Mouse (Mus musculus) myocyte (in vitro differentiated cells): ENCODE data around the gene 2510002D24Rik. TPM values are rescaled to one million over a fixed set of nuclear protein-coding genes. Genes with fewer than 3 reads are reported as not detected.
"Not testable (repeated sequence)": the region's sequence is repeated elsewhere in the genome, so short reads cannot be mapped to it uniquely, and the experiment has no call there.

Source experiments
- H3K27me3 ChIP-seq: one replicate; pipeline ENCODE4 v1.6.1; 2011; ENCODE audit not compliant: control insufficient read depth, insufficient read depth, insufficient read length
- H3K36me3 ChIP-seq: one replicate; pipeline ENCODE4 v1.6.1; 2011; ENCODE audit not compliant: control insufficient read depth, insufficient read depth
- H3K4me2 ChIP-seq: one replicate; pipeline ENCODE4 v1.6.1; 2011; ENCODE audit warnings: low read depth, control low read depth
- H3K4me3 ChIP-seq: one replicate; pipeline ENCODE4 v1.5.1; 2011; ENCODE audit warnings: mild to moderate bottlenecking, control low read depth, moderate library complexity
- H3K79me2 ChIP-seq: one replicate; pipeline ENCODE4 v1.6.1; 2011; ENCODE audit not compliant: control insufficient read depth, insufficient read depth
- H3ac ChIP-seq: one replicate; pipeline ENCODE4 v1.6.1; 2011; ENCODE audit not compliant: control insufficient read depth, insufficient read length
- CEBPB ChIP-seq: IDR thresholded peaks from 2 replicates; pipeline ENCODE4 v1.6.1; 2011; ENCODE audit warnings: mild to moderate bottlenecking, moderate library complexity; ENCODE audit not compliant: poor library complexity, insufficient read depth, severe bottlenecking
- E2F4 ChIP-seq: IDR thresholded peaks from one replicate; pipeline ENCODE4 v1.6.1; 2011; ENCODE audit warnings: mild to moderate bottlenecking, control low read depth, moderate library complexity; ENCODE audit not compliant: insufficient read depth
- MAX ChIP-seq: IDR thresholded peaks from one replicate; pipeline ENCODE4 v1.6.1; 2011; ENCODE audit warnings: low read depth, mild to moderate bottlenecking, control low read depth
- MYOD1 ChIP-seq, 3 experiments: IDR thresholded peaks; one replicate each; pipeline ENCODE4 v1.6.1; 2011; ENCODE audit warnings: control low read depth in 2 of 3, low read depth in 2 of 3, mild to moderate bottlenecking in 2 of 3, moderate library complexity in 1 of 3; ENCODE audit not compliant: insufficient read length in 2 of 3, control insufficient read depth in 1 of 3
- MYOG ChIP-seq, 3 experiments: IDR thresholded peaks; one replicate each; pipeline ENCODE4 v1.6.1; 2011; ENCODE audit warnings: control low read depth in 2 of 3, low read depth in 2 of 3, mild to moderate bottlenecking in 2 of 3; ENCODE audit not compliant: insufficient read length in 2 of 3, control insufficient read depth in 1 of 3, insufficient read depth in 1 of 3
- POLR2A ChIP-seq: IDR thresholded peaks from one replicate; pipeline ENCODE4 v1.6.1; 2011; ENCODE audit warnings: low read depth, mild to moderate bottlenecking, control low read depth, moderate library complexity; ENCODE audit not compliant: insufficient read length
- POLR2AphosphoS2 ChIP-seq: IDR thresholded peaks from one replicate; pipeline ENCODE4 v1.6.1; 2011; ENCODE audit warnings: low read depth, control low read depth; ENCODE audit not compliant: insufficient read length
- REST ChIP-seq: IDR thresholded peaks from one replicate; pipeline ENCODE4 v1.6.1; 2011; ENCODE audit warnings: mild to moderate bottlenecking, control low read depth, moderate library complexity; ENCODE audit not compliant: insufficient read depth, insufficient read length
- SRF ChIP-seq: IDR thresholded peaks from one replicate; pipeline ENCODE4 v1.6.1; 2011; ENCODE audit warnings: low read depth; ENCODE audit not compliant: control insufficient read depth, insufficient read length
- TCF12 ChIP-seq: IDR thresholded peaks from one replicate; pipeline ENCODE4 v1.6.1; 2011; ENCODE audit warnings: mild to moderate bottlenecking, control low read depth; ENCODE audit not compliant: poor library complexity, insufficient read depth, severe bottlenecking
- TCF3 ChIP-seq: IDR thresholded peaks from one replicate; pipeline ENCODE4 v1.6.1; 2011; ENCODE audit warnings: low read depth, control low read depth; ENCODE audit not compliant: insufficient read length
- USF1 ChIP-seq: IDR thresholded peaks from one replicate; pipeline ENCODE4 v1.6.1; 2011; ENCODE audit warnings: low read depth, mild to moderate bottlenecking, control low read depth, moderate library complexity
- polyA plus RNA-seq: library from polyadenylated mRNA; unstranded; fragments of >200 nt; fragmentation: generic; extraction: Trizol; gene quantifications from one replicate; pipeline ENCODE4 v1.2.1, GENCODE M21; 2012; ENCODE audit warnings: missing spikeins

Gene 2510002D24Rik
- polyA plus RNA-seq, 1 experiment, result 1.2 TPM

DNA sequence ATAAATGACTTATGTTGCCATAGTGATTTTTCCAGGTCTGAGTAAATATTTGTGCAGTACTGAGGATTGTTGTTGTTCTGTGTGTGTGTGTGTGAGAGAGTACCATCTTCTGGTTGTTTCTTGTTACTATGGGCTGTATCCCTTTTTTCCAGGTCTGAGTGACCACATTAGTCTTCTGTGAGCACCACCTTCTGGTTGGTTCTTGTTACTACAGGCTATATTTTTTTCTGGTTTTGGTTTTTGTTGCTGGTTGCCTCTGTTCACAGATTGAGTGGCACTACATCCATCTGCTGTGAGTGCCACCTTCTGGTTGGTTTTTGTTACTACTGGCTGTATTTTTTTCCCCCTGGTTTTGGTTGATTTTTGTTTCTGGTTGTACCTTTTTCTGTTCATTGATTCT, 22.2 kb downstream of the 2510002D24Rik start:
- no peaks in the 10 kb centered on the region for H3K27me3 ChIP-seq
- H3ac ChIP-seq, result no peak overlapping the region
- no peak overlapping the region for H3K4me3 ChIP-seq
- H3K79me2 ChIP-seq, result no peaks in the 10 kb centered on the region
- H3K36me3 ChIP-seq, result no peaks in the 10 kb centered on the region
- H3K4me2 ChIP-seq, result no peak overlapping the region
- TF ChIP-seq REST, result no peak
- TF ChIP-seq E2F4, result no peak
- no peak for TF ChIP-seq POLR2A
- TF ChIP-seq CEBPB, result no peak
- no peak for TF ChIP-seq MYOD1 (IDR thresholded peaks at IDR 0.05; ENCODE audit: control insufficient read depth in 1 of 3, insufficient read length in 2 of 3, low read depth in 2 of 3)
- TF ChIP-seq MYOG (IDR thresholded peaks at IDR 0.05; ENCODE audit: control insufficient read depth in 1 of 3, insufficient read depth in 1 of 3, insufficient read length in 2 of 3, low read depth in 2 of 3), result no peak
- TF ChIP-seq MAX, result no peak
- TF ChIP-seq TCF12, result no peak
- TF ChIP-seq POLR2AphosphoS2, result no peak
- no peak for TF ChIP-seq SRF
- no peak for TF ChIP-seq TCF3
- TF ChIP-seq USF1, result no peak

DNA sequence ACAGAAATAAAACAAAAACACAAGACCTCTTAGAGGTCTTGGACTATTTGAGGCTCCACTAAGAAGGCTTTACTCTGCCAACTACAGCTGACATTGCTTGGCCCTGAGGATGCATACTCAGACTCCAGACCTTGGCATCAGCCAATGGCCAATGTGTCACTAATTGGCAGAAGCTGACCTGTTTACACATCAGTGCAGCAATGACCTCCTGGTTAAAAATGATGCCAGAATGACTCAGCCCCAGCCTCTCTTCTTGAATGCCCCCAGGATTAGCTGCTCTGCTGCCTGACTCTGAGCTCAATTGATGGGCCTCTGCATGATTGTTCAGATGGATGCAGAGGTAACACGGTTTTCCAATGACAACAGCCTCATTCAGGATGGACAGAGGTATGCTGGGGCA, 23.8 kb downstream of the 2510002D24Rik start:
- Histone ChIP-seq H3ac (no peak overlapping the region), H3K36me3 (no peaks in the 10 kb centered on the region), H3K27me3 (no peaks in the 10 kb centered on the region), H3K79me2 (no peaks in the 10 kb centered on the region), H3K4me3 (no peak overlapping the region), H3K4me2 (no peak overlapping the region)
- no peak for TF ChIP-seq POLR2AphosphoS2
- TF ChIP-seq REST, result no peak
- TF ChIP-seq E2F4, result no peak
- no peak for TF ChIP-seq MAX
- no peak for TF ChIP-seq TCF3
- TF ChIP-seq POLR2A, result no peak
- TF ChIP-seq SRF, result no peak
- no peak for TF ChIP-seq TCF12
- TF ChIP-seq CEBPB, result no peak
- TF ChIP-seq USF1, result no peak
- no peak for TF ChIP-seq MYOD1 (IDR thresholded peaks at IDR 0.05; ENCODE audit: control insufficient read depth in 1 of 3, insufficient read length in 2 of 3, low read depth in 2 of 3)
- no peak for TF ChIP-seq MYOG (IDR thresholded peaks at IDR 0.05; ENCODE audit: control insufficient read depth in 1 of 3, insufficient read depth in 1 of 3, insufficient read length in 2 of 3, low read depth in 2 of 3)

DNA sequence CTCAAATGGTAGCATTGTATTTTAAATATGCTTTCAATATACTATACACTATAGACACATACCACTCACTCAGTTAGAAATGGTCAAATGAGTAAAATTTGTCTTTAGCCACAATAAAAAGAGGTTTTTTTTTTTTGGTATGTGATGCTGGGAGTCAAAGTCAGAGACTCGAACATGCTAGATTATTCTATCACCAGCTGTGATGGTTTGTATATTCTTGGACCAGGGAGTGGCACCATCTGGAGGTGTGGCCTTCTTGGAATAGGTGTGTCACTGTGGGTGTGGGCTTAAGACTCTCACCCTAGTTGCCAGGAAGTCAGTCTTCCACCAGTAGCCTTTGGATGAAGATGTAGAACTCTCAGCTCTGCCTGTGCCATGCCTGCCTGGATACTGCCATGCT, 34.1 kb downstream of the 2510002D24Rik start:
- H3K79me2 ChIP-seq, H3K27me3 ChIP-seq, H3ac ChIP-seq, H3K4me3 ChIP-seq, H3K4me2 ChIP-seq: not testable (repeated sequence)
- peaks cover 15% of the 10 kb centered on the region for H3K36me3 ChIP-seq

DNA sequence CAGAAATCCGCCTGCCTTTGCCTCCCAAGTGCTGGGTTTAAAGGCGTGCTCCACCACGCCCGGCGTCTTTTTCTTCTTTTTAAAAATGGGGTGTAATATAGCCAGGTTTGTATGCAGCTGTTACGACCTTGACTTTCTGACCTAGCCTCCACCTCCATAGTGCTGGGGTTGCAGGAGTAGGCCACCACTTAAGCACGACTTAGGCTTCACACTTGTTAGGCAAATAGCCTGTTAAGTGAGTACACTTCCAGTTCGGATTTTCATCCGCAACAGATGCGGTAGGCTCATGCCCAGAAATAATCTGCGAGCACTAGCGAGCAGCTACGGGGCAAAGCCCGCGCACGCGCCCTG, 39.7 kb downstream of the 2510002D24Rik start:
- peak overlapping the region; percentile 59 for H3ac ChIP-seq
- peaks cover 14% of the 10 kb centered on the region for H3K36me3 ChIP-seq
- TF ChIP-seq POLR2A, result no peak
- TF ChIP-seq CEBPB, result no peak
- TF ChIP-seq POLR2AphosphoS2, result no peak
- TF ChIP-seq REST, result no peak
- TF ChIP-seq TCF3, result no peak
- TF ChIP-seq MYOD1 (IDR thresholded peaks at IDR 0.05; ENCODE audit: control insufficient read depth in 1 of 3, insufficient read length in 2 of 3, low read depth in 2 of 3), result no peak
- no peak for TF ChIP-seq MAX
- peaks cover 35% of the 10 kb centered on the region for H3K79me2 ChIP-seq
- H3K4me3 ChIP-seq, result peak overlapping the region; percentile 88
- no peaks in the 10 kb centered on the region for H3K27me3 ChIP-seq
- H3K4me2 ChIP-seq, result peak overlapping the region; percentile 92

DNA sequence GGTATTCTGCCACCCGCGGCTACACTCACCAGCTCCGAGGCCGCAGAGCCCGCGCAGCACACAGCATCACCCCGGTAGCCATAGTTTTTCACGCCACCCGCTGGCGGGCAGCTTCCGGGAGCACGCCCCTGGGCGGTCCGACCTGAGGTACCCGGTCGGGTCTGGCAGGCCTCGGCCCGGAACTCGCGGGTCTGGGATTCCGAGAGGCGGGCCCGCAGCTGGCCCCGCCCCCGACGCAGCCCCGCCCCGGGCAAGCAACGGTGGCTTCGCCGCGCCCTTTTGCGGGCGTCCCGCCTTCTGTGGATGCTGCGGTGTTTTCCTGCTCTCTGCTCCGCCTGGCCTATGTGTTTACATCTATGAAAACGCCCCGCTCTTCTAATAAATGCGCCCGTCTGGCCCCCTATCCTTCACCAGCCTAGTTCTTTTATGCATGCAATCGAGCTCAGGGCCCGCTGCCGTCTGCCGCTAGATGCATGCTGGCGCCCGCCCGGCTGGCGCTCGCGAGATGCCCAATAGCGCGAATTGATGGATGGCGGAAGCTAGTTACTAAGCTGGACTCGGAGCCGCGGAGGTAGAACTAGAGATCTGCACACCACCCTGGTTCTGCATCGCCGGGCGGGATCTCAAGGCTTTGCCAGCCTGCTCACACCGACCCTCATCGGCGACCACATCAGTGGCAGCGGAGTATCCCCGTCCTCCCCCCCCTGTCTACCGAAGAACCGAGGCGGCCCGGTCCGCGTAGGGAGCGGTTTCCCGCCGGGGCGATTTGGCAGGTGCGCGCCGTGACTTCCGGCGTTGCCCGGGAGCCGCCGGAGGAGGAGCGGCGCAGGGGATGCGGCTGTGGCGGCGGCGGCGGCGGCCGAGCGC, 40.3 kb downstream of the 2510002D24Rik start, which contains the start of the genes Mrpl40 and Hira:
Mrpl40 (minus strand) TSS at position 421 of the 867 bp plus-strand sequence.
Hira (plus strand) TSS at position 596 of the 867 bp plus-strand sequence.
- Histone ChIP-seq H3K4me2 (peak within 1 kb of the TSS; percentile 92), H3K27me3 (no peaks in the 10 kb centered on the region), H3K79me2 (peaks cover 41% of the 10 kb centered on the region), H3K4me3 (peak within 1 kb of the TSS; percentile 88), H3ac (peak within 1 kb of the TSS; percentile 59), H3K36me3 (peaks cover 9% of the 10 kb centered on the region)
- TF ChIP-seq CEBPB, result no peak
- no peak for TF ChIP-seq TCF12
- peak in 1 of 3 experiments; percentile 41 for TF ChIP-seq MYOD1 (IDR thresholded peaks at IDR 0.05; ENCODE audit: control insufficient read depth in 1 of 3, insufficient read length in 2 of 3, low read depth in 2 of 3)
- TF ChIP-seq USF1, result no peak
- TF ChIP-seq E2F4, result no peak
- no peak for TF ChIP-seq TCF3
- TF ChIP-seq MYOG (IDR thresholded peaks at IDR 0.05; ENCODE audit: control insufficient read depth in 1 of 3, insufficient read depth in 1 of 3, insufficient read length in 2 of 3, low read depth in 2 of 3), result peak in 2 of 3 experiments; percentile 19 to 37
- no peak for TF ChIP-seq MAX
- TF ChIP-seq POLR2AphosphoS2, result peak; percentile 85
- no peak for TF ChIP-seq SRF
- peak; percentile 88 for TF ChIP-seq POLR2A
- no peak for TF ChIP-seq REST
